Mouse (Mus musculus) heart, adult 2 months (tissue): ENCODE measurements around the gene Casr. TPM values are rescaled to one million over a fixed set of nuclear protein-coding genes. Genes with fewer than 3 reads are reported as not detected.

Source experiments
- DNase-seq, 2 experiments: peaks; one replicate each; pipeline ENCODE4 v3.0.0; 2021
- H3K27ac ChIP-seq: fragments of 200-600 bp; 2 replicates; pipeline ENCODE4 v1.8.1; 2022
- H3K27me3 ChIP-seq: fragments of 200-500 bp; 2 replicates; pipeline ENCODE4 v1.6.1; 2012; ENCODE audit warnings: mild to moderate bottlenecking, low read length, inconsistent platforms, mixed read lengths; ENCODE audit not compliant: control insufficient read depth, insufficient read depth
- H3K36me3 ChIP-seq: fragments of 200-500 bp; 2 replicates; pipeline ENCODE4 v1.6.1; 2012; ENCODE audit warnings: low read length, inconsistent platforms; ENCODE audit not compliant: control insufficient read depth, insufficient read depth
- H3K4me1 ChIP-seq: fragments of 200-500 bp; 2 replicates; pipeline ENCODE4 v1.6.1; 2011; ENCODE audit warnings: low read length; ENCODE audit not compliant: control insufficient read depth, insufficient read depth
- H3K4me3 ChIP-seq: fragments of 200-600 bp; 2 replicates; pipeline ENCODE4 v1.8.1; 2022
- H3K79me2 ChIP-seq: fragments of 200-500 bp; replicated peaks from 2 replicates; pipeline ENCODE4 v1.6.1; 2012; ENCODE audit warnings: mild to moderate bottlenecking, inconsistent platforms, low read length, moderate library complexity, mixed read lengths; ENCODE audit not compliant: control insufficient read depth, insufficient read depth
- H3K9ac ChIP-seq: fragments of 200-500 bp; 2 replicates; pipeline ENCODE4 v1.6.1; 2012; ENCODE audit warnings: low read depth, mild to moderate bottlenecking, control low read depth, inconsistent platforms, low read length, mixed read lengths
- CTCF ChIP-seq: fragments of 200-600 bp; IDR thresholded peaks from 2 replicates; pipeline ENCODE4 v1.8.1; 2022; ENCODE audit warnings: antibody characterized with exemption, mild to moderate bottlenecking, moderate library complexity
- EP300 ChIP-seq: fragments of 200-500 bp; IDR thresholded peaks from 2 replicates; pipeline ENCODE4 v1.6.1; 2011; ENCODE audit warnings: low read depth, low read length, control low read depth; ENCODE audit not compliant: insufficient read depth
- POLR2A ChIP-seq: fragments of 200-500 bp; IDR thresholded peaks from 2 replicates; pipeline ENCODE4 v1.6.1; 2011; ENCODE audit warnings: mild to moderate bottlenecking, low read depth, low read length, control low read depth; ENCODE audit not compliant: insufficient read depth
- WGBS: fragments of 180-500 bp; shearing (Covaris S2); methylation state at CpG from one replicate; pipeline ENCODE4 v1.1.7; 2018; 5-methylcytosine and 5-hydroxymethylcytosine counted together
- intact Hi-C: fragments of 180-260 bp; cut with DNase I; formaldehyde crosslinking; loops from one replicate; pipeline ENCODE4 v1.15.1; 2025
- polyA plus RNA-seq: library from polyadenylated mRNA; depleted of rRNA; stranded (reverse); fragments of >200 nt; gene quantifications from 2 replicates; pipeline ENCODE4 v1.2.3, GENCODE M21; 2012
- total RNA-seq, 2 experiments: library from RNA; stranded (reverse); gene quantifications; 2 replicates each; pipeline ENCODE4 v1.2.3; 2021

The Casr gene
- total and polyA plus RNA-seq, 3 experiments: 0.05 TPM; not detected in 2

- 24% methylated on average over 15 of the region's 15 CpGs for WGBS
Measured at GRCm38 (mm10) chr16:36530566-36531552, 31.1 kb downstream of the Casr start.

DNA sequence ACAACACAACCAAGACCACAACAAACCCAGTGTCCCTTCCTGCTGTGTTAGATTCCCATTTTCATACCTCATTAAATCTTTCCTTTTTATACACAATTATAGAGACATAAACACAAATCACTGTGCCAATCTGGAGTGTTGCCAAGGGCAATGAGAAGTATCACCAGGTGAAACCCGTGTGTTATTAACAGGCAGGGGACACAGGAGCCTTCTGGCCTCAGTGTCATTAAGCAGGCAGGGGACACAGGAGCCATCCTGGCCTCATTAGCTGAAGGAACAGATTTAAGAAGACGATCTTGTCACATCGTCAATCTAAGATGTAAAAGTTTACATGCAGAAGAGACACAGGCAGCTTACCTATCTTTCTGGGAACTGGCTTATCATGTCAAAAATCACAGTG, 33.1 kb downstream of the Casr start:
- 87% methylated on average over 3 of the region's 3 CpGs for WGBS
- no peak overlapping the region for H3K27ac ChIP-seq

More at GRCm38 (mm10) chr16:36530566-36531552, 31.1 kb downstream of the Casr start:
- H3K27ac ChIP-seq: no peak overlapping the region
- intact Hi-C loops: no loop called here
- no peaks in the 10 kb centered on the region for H3K27me3 ChIP-seq
- TF ChIP-seq POLR2A (no peak), CTCF (no peak)
- H3K4me3 ChIP-seq: no peak overlapping the region
- peak; percentile 25 to 35 for DNase-seq
- no peak overlapping the region for H3K9ac ChIP-seq
- H3K36me3 ChIP-seq: no peaks in the 10 kb centered on the region
- H3K79me2 ChIP-seq: no peaks in the 10 kb centered on the region
- no peaks in the 10 kb centered on the region for H3K4me1 ChIP-seq

GRCm38 (mm10) chr16:36526596-36527282, 35.2 kb downstream of the Casr start:
- Histone ChIP-seq H3K27ac (no peak overlapping the region), H3K36me3 (no peaks in the 10 kb centered on the region), H3K9ac (no peak overlapping the region), H3K27me3 (no peaks in the 10 kb centered on the region), H3K4me3 (no peak overlapping the region), H3K79me2 (no peaks in the 10 kb centered on the region), H3K4me1 (no peaks in the 10 kb centered on the region)
- no peak for DNase-seq
- TF ChIP-seq EP300 (no peak), CTCF (no peak), POLR2A (no peak)
- intact Hi-C loops: no loop called here
- 65% methylated on average over 6 of the region's 6 CpGs for WGBS

More for the DNA sequence above, 33.1 kb downstream of the Casr start:
- H3K27me3 ChIP-seq: no peaks in the 10 kb centered on the region
- no peak for DNase-seq
- TF ChIP-seq CTCF (no peak), EP300 (no peak), POLR2A (no peak)
- H3K4me1 ChIP-seq: no peaks in the 10 kb centered on the region
- intact Hi-C loops: no loop called here
- H3K9ac ChIP-seq: no peak overlapping the region
- H3K4me3 ChIP-seq: no peak overlapping the region
- H3K36me3 ChIP-seq: no peaks in the 10 kb centered on the region
- H3K79me2 ChIP-seq: no peaks in the 10 kb centered on the region

GRCm38 (mm10) chr16:36523095-36523494, 38.8 kb downstream of the Casr start:
- intact Hi-C loops: no loop called here
- H3K27me3 ChIP-seq: no peaks in the 10 kb centered on the region
- WGBS: 73% methylated on average over 5 of the region's 5 CpGs

DNA sequence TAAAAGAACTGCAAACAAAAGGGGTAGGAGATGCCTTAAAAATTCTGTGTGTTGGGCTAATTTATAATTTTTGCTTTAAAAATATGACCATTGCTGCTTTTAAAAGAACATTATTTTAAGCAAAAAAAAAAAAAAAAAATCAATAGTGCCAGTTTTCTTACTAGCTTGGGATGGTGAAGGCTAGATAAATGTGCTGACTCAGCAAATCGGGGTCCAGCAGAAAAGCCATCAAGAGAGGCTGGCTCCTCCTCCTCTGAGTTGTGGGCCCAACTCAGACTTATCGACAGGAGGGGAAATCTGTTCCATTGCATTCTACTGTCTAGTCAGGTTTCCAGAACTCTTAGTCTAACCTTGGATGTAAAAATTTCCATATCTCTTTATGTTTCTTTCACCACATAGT, 45.6 kb downstream of the Casr start:
- TF ChIP-seq CTCF: no peak
- TF ChIP-seq POLR2A: no peak
- no peak for TF ChIP-seq EP300
- H3K9ac ChIP-seq: no peak overlapping the region
- H3K27me3 ChIP-seq: no peaks in the 10 kb centered on the region
- no peaks in the 10 kb centered on the region for H3K79me2 ChIP-seq
- no peaks in the 10 kb centered on the region for H3K4me1 ChIP-seq
- H3K27ac ChIP-seq: no peak overlapping the region
- H3K36me3 ChIP-seq: no peaks in the 10 kb centered on the region
- WGBS: 58% methylated on average over 2 of the region's 2 CpGs
- H3K4me3 ChIP-seq: no peak overlapping the region
- intact Hi-C loops: no loop called here
- DNase-seq: no peak

More at GRCm38 (mm10) chr16:36523095-36523494, 38.8 kb downstream of the Casr start:
- Histone ChIP-seq H3K4me3 (no peak overlapping the region), H3K79me2 (no peaks in the 10 kb centered on the region), H3K4me1 (no peaks in the 10 kb centered on the region), H3K9ac (no peak overlapping the region), H3K36me3 (no peaks in the 10 kb centered on the region), H3K27ac (no peak overlapping the region)
- TF ChIP-seq POLR2A: no peak
- no peak for TF ChIP-seq CTCF
- TF ChIP-seq EP300: no peak
- no peak for DNase-seq
